Mouse (Mus musculus): ENCODE data around the gene Adap1.

Gene Adap1

GRCm38 (mm10) chr5:139252081-139252909 lies 73.1 kb downstream of the Adap1 start, which contains the start of gene Get4:
Get4 (plus strand) TSS chr5:139252324.
- DNase-seq (ENCODE audit: low read depth, low spot score): peak; percentile 99

DNA sequence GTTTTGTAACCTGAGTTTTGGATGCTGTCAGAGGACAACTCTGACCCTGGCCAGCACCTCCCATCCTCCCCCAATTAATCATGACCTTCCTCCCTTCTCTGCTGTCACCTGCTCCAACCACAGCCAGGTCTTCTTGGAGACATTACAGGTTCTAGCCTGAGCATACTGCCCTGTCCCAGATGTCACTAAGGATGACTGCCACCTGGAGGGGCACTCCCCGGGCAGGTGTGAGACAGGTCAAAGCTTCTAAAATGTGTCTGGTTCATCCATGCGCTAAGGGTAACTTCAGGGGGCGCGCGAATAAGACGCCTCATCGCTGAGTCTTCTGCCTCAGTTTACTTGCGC lies 73.7 kb downstream of the Adap1 start:
- DNase-seq (ENCODE audit: low read depth, low spot score): no peak

DNA sequence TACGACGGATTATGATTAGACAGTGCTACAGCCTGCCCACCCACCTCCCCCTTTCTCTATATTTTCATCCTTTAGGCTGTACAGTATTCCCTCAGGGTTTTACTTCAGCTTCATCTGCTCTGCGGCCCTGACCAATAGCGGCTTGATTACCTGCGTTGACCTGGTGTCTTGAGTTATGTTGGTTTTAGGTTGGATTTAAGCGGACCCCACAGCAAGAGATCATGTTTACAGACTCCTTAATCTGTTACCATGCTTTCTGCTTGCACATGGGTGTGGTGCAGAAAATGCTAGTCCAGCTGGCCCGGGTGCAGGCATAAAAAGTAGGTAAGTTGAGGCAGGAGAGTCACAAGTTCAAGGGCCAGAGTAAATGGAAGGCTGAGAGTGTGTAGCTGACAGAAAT lies 74.1 kb downstream of the Adap1 start:
- no peak for DNase-seq (ENCODE audit: low read depth, low spot score)

DNA sequence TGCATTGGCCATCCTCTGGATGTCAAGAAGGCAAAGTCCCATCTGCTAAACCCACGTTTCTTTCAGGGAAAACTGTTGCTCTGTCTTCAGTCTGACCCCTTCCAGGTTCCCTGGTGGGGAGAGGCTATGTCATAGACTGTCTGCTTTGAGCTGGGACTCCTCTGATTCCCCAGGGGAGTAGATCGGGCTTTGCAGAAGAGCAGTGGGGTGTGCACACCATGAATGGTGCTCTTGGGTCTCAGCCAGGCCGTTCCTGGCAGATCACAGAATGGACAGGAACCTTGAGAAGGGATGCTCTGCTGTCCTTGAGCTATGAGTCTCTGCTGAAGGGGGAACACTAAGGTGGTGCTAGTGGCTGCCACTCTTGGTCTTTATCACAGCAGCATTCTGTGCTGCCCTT lies 76.6 kb downstream of the Adap1 start:
- DNase-seq (ENCODE audit: low read depth, low spot score): no peak

- DNase-seq (ENCODE audit: low read depth, low spot score): no peak
Measured at GRCm38 (mm10) chr5:139247767-139248166, 77.7 kb downstream of the Adap1 start.

DNA sequence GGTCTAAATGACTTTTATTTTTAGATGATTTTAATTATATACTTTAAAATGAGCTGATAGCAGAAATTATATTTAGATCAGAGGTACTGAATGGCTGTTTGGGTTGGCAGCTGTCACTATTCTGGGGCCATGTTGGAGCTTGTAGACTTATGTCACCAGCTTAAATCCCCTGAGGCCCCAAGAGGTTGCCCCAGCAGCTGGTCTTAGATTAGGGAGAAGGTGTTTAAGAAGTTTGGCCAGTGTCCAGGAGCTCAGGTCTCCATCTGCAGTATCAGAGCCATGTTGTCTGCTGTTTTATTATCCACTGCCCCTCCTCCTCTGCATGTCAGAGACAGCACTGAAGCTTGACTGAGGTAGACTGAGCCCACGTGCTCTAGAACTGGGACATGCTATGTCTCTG lies 82.0 kb downstream of the Adap1 start:
- DNase-seq (ENCODE audit: low read depth, low spot score): no peak

- no peak for DNase-seq (ENCODE audit: low read depth, low spot score)
Measured at GRCm38 (mm10) chr5:139241022-139241761, 84.2 kb downstream of the Adap1 start.

GRCm38 (mm10) chr5:139237436-139237835 lies 88.0 kb downstream of the Adap1 start:
- DNase-seq (ENCODE audit: low read depth, low spot score): no peak

DNA sequence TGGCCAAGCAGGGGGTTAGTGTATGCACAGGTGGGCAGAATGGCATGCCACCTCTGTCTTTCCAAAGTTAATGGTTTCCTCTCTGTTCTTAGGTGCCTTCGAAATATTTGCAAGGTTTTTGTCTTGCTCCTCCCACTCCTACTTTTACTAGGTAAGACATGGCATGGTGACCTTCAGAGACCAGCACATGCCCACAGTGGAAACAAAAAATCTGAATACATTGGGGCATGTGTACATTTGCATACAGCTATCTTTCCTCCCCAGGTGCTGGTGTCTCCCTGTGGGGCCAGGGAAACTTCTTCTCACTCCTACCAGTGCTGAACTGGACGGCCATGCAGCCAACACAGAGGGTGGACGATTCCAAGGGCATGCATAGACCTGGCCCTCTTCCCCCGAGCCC lies 91.0 kb downstream of the Adap1 start:
- no peak for DNase-seq (ENCODE audit: low read depth, low spot score)

DNA sequence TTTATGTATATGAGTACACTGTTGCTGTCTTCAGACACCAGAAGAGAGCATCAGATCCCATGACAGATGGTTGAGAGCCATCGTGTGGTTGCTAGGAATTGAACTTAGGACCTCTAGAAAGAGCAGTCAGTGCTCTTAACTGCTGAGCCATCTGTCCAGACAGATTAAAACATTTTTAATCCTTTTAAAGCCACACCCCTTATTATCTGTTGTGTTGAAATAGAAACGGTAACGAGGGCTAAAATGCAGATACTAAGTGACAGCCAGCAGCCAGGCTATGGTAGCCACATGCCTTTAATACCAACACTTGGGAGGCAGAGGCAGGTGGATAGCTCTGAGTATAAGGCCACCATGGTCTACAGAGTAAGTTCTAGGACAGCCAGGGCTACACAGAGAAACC lies 93.3 kb downstream of the Adap1 start:
- no peak for DNase-seq (ENCODE audit: low read depth, low spot score)

DNA sequence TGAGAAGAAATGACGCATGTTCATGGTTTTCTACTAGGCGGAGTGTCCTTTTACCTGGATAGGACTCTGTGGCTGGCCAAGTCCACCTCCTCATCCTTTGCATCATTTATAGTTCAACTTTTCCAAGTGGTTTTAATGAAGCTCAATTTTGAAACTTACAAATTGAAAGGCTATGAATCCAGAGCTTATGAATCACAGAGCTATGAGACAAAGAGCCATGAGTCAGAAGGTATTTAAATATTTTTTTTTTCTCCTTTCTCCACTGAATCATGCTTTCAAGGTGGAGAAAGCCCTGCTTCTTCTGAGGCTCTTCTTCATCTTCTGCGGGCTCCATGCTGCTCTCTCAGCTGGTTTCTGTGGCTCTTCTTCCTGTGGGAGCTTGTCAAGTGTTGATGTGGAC lies 95.7 kb downstream of the Adap1 start:
- DNase-seq (ENCODE audit: low read depth, low spot score): no peak

DNA sequence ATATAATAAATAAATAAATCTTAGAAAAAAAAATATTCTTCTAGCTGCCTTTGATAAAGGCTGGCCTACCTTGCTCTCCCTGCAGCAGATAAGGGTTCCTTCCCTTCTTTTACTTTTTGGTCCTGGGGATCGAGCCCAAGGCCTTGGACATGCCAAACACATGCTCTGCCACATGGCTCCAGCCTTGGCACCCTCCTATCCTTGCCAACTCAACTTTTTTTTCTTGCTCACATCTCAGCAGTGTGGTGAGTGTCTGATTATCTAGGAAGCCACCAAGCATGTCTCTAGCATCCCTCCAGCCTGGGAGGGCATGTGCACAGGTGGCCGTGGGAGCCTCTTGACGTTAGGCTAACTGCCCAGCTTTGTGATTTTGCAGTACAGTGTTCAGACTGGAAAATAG lies 97.1 kb downstream of the Adap1 start:
- no peak for DNase-seq (ENCODE audit: low read depth, low spot score)

DNA sequence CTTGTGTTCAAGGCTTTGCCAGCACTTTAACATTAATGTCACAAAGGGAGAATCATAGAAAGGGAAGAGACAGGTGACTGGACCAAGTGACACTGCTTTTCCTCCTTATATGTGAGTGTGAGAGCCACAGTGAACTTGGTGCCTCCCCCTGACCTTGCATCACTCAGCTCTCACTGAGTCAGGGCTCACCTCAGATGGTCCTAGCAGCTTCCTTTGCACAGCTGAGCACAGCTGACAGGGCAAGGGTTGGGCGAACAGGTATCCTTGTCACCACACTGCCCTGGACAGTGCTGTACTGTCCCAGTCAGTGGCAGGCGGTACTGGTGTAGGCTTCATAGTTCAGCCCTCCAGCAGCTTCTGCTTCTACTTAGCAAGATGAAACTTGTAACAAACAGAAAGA lies 97.8 kb downstream of the Adap1 start:
- DNase-seq (ENCODE audit: low read depth, low spot score): no peak

DNA sequence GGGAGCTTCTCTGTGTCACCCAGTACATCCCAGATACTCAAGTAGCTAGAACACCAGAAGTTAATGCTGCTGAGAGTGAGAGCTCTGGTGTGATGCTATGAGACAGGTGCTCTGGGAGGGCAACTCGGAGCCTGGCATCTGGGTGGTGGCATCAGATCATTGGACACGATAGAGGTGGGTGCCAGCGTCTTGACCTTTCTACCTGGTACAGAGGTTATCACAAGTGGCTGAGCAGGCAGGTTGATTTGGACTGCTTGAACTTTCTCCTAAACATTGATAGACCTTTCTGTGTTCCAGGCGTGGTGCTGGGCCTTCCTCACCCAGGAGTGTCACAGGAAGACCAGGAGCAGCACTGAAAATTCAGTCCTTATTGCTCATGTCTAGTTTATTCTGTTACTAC lies 98.2 kb downstream of the Adap1 start:
- no peak for DNase-seq (ENCODE audit: low read depth, low spot score)

- DNase-seq (ENCODE audit: low read depth, low spot score): no peak
Measured at GRCm38 (mm10) chr5:139223331-139223730, 102.1 kb downstream of the Adap1 start.
